Mouse (Mus musculus): ENCODE results near the gene Acmsd.

DNA sequence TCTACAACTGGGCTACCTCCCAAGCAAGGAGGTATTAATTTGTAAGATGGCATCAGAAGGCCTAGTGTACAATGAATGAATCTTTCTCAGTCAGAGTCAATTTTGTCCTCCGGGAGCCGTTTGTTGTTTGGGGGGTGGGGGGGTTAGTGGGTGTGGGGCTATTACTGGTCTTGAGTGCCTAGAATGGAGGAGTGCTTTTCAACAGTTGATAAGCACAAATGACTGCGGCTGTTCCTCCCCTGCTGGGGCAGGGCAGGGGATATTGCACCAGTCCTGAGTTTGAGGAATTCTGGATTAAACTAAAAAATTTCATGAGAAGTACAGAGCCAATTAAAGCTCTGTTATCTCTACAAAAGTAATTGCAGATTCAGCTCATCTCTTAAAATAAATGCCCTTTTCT is 50.9 kb downstream of the Acmsd start:
- TF ChIP-seq CTCF (IDR thresholded peaks at IDR 0.05; ENCODE audit: control insufficient read depth, insufficient read depth, insufficient replicate concordance, low read depth, low read length): no peak
- TF ChIP-seq POLR2A (IDR thresholded peaks at IDR 0.05; ENCODE audit: control insufficient read depth, low read depth, low read length): no peak

All from testis, adult 2 months (tissue).